Mouse (Mus musculus) retina, postnatal 7 days (tissue): ENCODE measurements around the gene Glipr2.

Experiments used
- DNase-seq: peaks from one replicate; pipeline ENCODE4 v3.0.0-alpha.2; 2012; ENCODE audit warnings: low read depth, low spot score

Glipr2 gene

DNA sequence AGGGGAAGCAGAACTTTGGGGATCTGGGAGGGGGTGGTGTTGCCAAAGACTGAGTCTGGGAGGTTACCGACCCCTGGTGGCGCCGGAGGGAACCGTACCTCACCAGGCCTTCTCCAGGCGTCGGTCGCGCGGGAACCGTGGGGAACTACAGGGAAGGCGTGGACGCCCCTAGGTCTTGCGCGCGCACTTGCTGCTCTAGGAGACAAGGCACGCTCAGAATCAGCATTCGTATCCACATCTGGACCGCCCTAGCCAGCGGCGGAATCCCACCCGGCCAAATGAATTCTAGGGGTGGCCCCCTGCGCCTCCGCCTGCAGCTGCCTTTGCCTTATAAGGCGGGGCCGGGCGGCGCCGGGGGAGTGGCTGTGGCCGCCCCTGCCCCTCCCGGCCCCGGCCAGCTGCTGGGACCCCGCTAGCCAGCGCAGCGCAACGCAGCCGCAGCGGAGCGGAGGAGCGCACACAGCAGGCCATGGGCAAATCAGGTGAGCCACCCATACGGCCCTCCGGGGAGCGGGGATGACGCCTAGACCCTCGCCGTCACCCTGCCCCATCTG, at the start of gene Glipr2:
Gene Glipr2, plus strand, starts transcription at position 110 of the 554 bp plus-strand sequence.
- peak; percentile 53 for DNase-seq

DNA sequence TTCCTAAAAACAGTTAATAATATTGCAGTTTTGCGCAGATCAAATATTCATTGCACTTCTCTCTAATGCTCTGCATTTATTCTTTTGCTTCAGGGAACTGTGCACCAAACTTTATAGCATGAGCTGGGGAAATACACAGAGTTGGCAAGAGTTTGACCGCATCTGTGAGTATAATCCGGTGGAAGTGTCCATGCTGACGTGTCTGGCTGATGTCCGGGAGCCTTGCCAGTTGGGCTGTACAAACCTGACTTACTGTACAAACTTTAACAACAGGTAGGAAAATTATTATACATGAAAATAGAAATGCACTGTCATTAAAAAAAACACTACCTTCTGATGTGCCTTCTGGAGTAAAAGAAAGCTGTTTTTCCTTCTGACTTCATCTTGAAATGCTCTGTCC, 39.0 kb upstream of the Glipr2 start:
- DNase-seq: no peak

DNA sequence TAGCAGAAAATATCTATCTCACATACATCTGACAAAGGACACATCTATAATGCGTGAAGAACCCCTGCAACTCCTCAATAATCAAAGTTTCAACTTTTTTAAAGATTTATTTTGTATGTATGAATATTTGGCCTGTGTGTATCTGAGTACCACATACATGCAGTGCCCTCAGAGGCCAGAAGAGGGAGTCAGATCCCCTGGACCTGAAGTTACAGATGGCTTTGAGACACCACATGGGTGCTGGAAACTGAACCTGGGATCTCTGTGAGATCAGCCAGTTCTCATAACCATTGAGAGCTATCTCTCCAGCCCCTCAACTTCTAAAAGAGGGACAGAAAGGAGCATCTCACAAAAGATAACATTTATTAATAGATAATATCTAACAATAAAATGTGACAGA, 36.6 kb upstream of the Glipr2 start:
- no peak for DNase-seq

DNA sequence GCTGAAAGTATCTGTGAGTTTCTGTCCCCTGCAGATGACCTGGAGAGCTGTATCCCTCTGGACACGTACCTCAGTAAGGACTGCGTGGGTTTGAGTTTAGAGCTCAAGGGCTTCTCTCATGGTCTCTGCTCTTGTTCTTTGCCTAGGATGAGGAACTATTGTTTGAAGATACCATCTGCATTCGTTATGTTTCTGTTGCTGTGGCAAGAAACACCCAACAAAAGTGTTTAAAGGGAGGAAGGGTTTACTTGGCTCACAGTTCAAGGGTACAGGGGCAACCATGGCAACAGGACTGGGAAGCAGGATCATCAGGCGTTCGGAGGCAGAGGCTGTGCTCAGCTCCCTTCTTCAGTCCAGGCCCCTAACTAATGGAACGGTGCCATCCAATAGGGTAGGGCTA, 32.1 kb upstream of the Glipr2 start:
- no peak for DNase-seq

DNA sequence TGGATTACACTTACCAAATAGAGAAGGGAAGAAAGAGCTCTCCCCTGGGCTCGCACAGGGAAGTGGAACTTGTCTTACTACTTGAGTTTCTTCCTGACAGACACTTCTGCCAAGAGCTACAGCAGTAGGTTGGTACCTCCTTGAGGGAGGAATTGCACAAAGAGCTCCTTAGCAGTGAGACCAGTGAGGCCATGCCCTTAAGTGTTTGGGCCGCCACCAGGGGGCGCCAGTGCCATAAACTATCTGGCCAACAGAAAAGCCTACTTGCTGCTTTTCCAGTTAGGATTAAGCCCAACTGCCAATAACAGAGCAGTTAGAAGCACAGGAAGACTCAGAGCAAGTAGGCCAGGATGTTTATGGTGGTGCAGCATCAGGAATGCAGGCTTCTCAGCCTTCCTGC, 31.4 kb upstream of the Glipr2 start:
- peak; percentile 83 for DNase-seq

DNA sequence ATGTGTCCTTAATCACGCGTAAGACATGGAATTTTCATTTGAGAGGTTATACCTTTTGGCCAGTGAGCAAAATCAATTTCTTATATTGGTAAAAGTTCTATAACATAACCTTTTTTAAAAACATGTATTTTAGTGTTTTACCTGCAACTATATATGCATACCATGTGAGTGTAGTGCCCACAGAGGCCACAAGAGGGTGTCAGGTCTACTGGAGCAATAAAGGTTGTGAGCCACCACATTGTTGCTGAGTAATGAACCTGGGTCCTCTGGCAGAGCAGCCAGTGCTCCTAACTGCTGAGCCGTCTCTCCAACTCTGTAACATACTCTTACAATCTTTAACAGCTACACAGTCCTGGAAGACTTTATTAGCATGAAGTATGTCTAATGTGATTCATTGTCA, 29.4 kb upstream of the Glipr2 start:
- DNase-seq: no peak

DNA sequence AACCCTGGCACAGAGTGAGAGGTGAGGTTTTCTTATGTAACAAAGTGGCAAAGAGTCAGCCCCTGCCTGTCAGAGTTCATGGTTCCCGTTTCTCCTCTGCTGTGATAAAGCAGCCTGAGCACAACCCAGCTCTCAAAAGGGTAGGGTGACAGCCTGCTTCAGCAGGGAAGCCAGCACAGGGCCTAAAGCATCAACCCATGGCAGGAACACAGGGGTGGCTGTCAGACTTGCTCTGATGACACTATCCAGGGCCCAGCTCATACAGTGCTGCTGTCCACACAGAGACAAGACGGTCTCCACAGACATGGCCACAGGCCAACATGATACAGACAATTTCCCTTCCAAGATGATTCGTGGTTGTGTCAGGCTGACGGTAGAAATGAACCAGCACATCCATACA, 25.3 kb upstream of the Glipr2 start:
- no peak for DNase-seq

DNA sequence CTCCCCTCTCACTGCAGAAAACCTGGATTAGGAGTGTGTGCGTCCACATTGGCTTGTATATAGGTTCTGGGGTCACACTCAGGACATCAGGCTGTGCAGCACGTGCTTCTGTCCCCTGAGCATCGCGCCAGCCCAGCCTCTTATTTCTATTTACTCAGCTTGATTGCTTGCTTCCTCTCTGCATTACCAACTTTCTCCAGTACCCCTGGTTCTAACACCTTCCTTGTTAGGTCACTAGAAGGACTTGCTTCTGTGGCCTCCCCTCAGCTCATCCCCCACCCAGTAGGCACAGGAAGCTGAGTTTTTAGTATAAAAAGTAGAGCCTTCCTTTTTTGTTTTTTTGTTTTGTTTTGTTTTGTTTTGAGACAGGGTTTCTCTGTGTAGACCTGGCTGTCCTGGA, 21.0 kb upstream of the Glipr2 start:
- DNase-seq: no peak

DNA sequence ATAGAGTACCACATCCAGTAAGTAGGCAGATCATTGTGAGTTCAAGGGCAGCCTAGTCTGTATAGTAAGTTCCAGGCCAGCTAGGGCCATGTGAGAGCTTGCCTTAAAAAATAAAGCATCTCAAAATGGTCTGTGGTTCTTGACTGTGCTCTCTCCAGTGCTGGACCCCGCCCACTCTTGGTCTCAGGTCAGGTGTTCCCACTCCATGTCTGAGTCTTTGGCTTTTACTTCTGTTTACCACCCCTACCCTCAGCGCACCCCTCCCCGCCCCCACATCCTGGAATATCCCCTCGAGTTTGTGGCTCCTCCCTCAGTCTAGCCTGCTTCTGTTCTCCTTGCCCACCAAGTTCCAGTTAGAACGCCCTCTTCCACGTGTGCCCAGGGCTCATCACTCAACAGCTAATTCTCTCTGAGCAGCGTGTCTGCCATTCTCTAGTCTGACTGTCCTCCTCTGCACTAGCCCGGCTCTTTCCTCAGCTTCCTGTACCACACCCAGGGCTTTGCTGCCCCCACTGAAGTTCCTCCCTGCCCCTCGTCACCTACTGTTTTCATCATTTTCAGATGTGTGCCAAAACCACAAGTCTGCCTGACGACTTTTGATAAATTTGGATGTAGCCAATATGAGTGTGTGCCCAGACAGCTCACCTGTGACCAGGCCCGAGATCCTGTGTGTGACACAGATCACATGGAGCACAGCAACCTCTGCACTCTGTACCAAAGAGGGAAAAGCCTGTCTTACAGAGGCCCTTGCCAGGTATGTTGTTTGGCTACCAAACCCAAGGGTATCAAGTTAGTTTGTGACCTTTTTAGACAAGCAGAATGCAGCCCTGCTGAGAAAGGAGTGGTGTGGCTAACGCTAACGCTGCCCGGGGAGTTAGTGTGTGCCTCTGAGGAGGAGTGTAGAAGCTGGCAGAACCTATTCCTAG, 20.2 kb upstream of the Glipr2 start:
- DNase-seq: no peak

DNA sequence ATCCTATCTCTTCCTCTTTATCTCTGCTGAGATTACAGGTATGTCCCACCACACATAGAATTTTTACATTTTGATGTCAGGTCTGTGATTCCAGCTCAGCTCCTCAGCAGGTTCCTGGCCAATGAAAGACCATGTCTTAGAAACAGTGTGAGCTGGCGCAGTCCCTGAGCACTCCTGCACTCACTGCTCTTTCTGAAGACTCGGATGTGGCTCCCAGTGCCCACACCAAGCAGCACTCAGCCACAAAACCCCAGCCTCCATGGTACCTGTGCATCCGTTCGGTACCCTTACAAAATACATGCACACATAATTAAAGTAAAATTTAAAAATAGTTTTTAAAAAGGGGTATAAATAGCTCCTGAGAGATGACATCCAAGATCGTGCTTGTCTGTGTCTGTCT, 15.9 kb upstream of the Glipr2 start:
- DNase-seq: no peak

DNA sequence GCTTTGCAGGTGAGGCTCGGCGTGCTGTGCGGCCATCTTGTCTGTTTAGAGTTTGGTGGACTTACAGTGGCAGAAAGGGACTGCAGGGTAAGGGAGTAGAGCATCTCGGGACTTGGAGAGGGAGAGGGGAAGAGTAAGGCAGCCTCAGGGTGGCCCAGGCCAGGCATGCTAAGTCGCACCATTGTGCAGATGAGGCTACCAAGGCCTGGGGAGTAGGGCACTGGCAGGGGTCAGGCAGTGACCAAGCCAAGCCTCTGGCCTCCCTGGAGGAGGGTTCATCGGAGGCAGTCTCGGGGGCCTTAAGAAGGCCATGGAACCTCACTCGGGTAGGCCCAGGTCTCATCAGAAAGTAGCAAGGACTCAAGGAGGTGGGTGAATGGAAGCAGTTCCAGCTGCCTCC, 14.8 kb upstream of the Glipr2 start:
- DNase-seq: no peak

DNA sequence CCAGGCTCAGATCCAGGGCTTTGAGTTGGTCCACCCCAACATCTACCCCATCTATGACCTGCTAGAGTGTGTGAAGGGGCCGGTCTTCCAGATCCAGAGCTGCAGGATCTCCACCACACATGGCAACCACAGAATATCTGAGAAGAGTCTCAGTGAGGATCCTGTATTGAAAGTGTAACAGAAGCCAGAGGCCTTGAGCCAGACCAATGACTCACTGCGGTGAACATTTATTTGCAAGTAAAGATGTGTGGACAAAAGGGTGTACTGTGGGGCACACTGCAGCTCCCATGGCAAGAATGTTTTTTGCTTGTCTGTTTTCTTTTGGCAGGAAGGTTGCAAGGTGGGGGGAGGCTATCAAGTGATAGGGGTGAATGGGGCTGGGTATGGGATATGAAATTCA, 9.6 kb upstream of the Glipr2 start:
- DNase-seq: no peak

DNA sequence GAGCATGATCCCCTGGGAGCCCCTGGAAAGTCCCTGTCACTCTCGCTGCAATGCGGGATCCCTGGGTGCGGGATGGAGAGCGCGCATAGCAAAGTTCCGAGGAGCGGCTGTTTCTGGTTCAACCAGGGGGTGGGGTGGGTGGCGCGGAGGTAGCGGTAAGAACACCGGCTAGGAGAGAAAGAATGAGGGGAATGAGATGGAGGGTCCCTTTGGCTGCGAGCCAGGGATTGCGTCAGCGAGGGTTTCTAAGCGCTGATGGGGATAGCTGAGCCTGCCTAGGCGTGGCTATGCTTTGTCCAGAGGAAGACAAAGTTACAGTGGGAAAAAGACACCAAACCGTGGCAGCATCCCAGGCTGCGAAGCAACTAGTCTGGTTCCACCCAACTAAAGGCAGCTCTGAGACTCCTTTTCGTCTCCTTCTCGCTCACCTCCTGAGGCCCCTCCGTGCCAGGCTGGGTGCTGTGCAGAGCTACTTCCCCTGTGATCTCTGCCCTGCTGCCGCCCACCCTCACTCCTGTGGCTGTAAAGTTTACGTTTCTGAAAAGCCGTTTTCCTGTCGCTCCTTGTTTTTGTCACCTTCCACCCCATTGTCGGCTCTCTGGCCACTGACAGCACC, 753 bp downstream of the Glipr2 start:
- DNase-seq: peak; percentile 11

DNA sequence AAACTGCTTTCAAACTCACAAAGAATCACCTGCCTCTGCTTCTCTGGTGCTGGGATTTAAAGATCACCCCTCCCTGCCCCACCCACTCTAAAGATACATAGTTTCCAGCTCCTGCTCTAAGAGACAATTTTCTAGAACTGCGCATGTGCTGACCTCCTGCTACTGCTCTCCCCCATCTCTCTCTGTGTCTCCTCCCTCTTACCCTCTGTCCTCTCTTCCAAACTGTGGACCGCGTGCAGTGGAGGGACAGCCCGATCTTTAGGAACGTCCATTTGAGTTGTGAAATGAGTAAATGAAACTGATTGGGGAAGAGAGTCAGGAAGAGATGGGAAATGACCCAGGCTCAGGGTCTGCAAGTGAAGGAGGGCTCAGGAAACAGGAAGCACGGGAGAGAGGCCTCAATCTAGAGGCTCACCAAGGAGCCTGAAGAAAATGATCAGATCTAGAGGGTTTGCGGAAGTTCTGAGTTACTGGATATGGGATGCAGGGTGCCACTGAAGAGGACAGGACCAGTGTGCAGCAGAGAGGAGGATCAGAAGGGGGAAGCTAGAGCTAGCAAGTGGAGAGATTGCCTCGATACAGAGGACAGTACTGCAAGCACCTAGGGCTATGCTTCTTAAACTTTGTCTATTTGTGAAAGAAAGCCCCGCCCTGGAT, 2.5 kb downstream of the Glipr2 start:
- no peak for DNase-seq

DNA sequence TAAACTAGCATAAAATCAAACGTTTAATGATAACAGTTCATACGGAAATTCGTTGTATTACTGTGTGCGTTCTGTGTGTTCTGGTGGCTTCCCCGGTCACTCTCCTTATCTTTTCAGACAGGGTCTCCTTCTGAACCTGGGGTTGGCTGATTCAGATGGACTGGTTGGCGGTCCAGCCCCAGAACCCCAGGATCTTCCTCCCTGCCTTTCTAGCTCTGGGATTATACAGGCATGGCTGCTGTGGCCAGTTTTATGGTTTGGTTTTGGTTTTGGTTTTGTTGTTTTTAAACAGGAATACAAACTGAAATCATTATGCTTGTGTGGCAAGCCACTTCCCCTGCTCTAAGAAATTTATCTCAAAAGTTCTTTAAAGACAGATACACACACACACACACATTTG, 3.0 kb downstream of the Glipr2 start:
- no peak for DNase-seq

DNA sequence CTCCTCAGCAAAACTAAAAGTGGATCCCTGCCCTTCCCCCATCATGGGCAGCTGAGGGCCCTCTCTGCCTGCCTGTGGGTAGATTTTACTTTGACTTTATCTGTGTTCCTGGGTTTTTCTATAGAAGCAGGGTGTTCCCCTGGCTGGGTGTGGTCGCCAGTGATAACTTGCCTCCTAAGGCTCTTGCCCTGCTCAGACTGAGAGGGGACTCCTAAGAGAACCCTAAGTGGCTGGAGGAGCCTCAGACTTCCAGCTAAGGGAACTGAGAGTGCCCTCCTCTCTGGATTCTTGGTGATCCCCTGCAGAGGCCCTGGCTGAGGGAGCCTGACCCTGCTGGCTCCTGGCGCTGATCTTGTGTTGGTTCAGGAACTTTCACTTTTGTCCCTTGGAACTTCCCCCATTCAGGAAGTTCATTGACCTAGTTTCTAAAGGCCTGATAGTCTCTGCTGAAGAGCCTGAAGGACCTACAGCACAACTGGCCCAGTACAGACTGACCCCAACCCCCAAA, 7.2 kb downstream of the Glipr2 start:
- no peak for DNase-seq

DNA sequence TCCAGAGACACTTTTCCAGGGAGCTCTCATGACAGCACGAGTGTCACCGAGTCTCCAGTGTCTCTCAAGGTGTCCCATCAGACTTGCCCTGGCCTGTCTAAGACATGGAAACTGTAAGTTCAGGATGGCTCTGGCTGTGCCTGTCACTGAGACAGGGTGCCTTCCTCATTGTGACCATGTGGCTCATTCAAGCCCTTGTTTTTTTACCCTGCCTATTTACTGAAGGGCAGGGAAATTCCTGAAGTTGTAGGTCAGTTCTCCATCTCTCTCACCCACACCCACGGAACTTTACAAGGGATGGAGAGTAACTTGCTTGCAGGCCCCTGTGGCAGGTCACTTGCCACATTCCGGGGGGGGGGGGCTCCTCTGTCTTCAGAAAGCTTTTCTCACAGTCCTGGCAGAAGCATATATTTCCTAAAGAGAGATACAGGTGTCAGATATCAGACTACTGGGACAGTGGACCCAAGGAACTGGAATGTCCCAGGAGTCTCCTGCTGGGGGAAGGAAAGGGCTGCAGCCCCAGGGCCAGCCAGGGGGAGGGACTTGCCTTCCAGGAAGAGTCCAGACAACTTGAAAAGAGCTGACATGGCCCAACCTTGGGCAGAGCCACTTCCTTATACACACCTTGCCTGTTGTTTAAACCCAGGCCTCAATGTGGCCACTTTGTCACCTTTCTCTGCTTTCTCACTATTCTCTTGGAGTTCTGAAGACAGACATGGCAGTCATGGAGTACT, 7.9 kb downstream of the Glipr2 start:
- no peak for DNase-seq

DNA sequence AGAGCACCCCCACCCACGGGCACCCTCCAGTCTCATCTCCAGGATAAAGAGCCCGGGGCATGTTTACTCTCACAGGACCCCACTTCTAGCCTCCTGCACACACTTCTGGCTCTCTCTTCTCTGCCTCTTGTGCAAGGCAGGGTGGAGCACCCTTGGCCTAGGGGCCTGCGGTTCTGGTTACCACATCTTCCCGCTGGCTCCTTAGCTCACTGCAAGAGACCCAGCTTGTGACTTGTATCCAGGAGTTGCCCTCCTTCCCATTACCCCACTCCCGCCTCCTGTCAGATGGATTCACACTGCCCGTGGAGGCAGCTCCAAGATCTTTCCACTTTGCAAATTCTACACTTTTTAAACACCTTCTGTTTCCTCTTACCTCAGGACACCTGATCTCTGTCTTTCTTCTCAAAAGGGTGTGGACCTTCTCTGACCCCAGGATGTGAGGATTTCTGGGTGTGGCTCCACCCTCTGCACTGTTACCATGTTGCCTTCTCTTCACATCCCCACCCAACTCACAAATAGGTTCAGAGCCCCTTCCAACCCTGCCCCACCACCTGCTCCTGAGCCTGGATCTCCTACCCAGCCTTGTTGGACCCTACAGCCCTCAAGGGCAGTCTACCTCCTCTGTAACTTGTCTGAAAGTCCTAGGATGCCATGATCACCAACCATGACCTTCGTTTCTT, 8.8 kb downstream of the Glipr2 start:
- DNase-seq: no peak

DNA sequence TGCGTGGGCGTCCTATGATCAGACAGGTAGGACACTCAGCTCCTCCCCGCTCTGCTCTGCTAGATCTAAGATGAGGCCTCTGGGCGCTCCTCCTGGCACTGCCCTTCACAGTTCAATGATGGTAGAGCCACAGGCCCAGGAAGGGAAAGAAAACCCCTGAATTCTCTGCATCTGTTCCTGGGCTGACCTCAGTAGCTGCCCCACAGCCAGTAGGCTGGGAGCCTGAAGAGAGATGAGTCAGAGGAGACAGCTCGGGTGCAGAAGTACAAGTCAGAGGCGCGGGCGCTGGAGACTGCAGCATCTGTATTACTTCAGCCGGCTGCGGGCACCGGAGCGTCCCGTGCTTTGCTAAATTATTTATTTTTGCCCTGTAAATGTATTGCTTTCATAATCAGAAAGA, 11.4 kb downstream of the Glipr2 start:
- DNase-seq: no peak

DNA sequence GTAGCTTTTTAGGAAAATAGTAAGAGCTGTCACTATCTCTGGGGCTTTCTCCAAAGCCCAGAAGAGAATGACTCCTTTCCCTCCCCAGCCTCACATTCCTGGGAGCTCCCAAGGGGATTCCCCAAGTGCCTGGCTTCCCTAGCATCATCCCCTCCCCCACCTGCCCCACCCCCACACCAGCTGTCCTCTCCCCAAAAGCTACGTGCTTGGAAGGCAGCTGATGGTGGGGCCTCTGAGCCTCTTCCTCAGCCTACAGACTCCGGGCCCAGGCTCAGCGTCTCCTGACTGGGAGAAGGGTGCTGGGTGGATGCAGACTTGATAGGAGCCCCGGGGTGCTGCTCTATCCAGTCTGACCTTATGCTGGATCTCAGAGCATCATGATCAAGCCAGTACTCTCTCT, 12.2 kb downstream of the Glipr2 start:
- DNase-seq: no peak
